Mouse (Mus musculus) retina, embryonic 14.5 days (tissue): ENCODE data around the gene Msi2.

Experiments
- DNase-seq: peaks from one replicate; pipeline ENCODE4 v3.0.0-alpha.2; 2015; ENCODE audit warnings: low spot score

Msi2 gene

DNA sequence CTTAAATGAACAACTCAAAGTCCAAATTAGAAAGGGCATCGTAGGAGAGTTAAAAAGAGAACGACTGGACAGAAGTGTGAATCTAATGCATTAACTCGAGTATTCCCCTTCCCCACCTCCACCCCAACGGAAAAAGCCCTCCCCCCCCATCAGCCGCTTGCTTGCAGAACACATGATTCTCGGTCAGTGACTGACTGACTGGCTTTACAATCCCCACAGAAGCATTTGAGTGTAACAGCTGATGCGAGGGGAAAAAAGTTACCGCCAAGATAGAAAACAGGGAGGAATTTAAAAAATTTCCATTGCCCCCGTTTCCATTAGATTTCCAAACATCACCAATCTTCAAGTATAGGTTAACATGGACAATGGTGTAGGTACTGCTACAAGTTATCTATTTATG is 4.8 kb downstream of the Msi2 start:
- peak; percentile 23 for DNase-seq

DNA sequence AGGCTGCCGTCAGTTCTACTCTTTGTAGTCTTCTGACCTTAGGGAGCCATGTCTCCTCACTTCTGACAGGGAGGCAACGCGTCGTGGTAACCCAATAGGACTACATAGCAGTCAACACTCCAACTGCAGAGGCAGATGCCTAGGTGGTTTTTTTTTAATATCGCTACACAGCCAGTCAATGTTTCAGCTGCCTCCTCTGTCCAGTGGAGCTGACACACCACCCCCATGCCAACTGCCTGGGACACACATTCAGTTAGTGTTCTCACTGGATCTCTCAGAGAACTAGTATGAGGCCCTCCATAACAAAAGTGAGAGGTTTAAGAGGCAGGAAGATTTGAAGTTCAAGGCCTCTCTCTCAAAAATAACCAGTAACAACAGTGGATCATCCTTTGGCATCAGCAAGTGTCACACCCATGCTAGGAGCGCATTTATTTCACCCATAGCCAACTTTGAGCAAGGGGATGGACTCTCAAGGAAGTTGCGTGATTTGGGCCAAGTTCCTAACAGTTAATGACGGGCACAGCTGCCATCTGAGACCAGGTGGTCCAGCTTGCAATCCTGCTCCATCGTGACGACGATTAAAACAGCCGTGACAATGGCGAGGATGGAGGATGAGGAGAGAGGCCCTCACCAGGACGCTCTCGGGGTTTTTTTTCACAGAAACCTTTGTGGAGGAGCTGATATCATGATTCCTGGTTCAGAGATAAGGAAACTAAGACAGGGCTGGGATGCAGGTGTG is 8.3 kb downstream of the Msi2 start:
- DNase-seq: peak; percentile 8

DNA sequence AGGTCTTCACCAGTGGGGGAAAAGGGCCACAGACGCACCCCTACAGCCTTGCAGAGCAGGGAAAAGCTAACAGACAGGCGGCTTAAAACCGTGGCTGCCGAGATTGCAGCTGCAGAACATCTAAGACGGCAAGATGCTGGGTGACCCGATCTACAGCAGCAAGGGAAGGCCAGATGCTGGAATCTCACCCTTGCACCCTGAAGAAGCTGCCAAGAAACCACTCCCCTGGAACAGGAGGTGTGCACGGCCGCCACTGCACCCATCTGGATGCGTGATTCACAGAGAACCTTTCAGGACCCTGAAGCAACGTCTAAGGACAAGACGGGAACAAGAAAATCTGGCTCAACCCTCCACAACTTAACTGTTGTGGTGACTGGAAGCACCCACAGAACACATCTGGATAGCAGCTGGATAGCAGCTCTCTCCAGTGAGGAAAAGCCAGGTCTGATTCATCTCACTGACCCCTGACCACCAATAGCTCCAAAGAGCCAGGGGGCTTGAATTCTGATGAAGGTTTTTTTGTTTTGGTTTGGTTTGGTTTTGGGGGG is 11.0 kb downstream of the Msi2 start:
- DNase-seq: peak; percentile 5

DNA sequence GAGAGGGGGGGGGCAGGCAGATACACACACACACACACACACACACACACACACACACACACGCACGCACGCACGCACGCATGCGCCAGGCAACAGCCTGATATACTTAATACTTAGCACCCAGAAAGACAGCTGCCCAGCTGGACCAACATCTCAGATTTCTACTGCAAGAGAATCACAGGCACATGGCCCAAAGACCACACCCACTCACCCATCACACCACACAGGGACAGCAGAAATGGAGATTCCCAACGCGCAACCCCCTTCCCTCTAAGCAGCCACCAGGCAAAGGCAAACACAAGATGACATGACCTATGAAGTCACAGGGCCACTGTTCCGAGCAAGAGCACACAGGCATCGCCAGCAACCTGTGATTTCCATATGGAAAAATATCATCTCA is 13.6 kb downstream of the Msi2 start:
- no peak for DNase-seq

DNA sequence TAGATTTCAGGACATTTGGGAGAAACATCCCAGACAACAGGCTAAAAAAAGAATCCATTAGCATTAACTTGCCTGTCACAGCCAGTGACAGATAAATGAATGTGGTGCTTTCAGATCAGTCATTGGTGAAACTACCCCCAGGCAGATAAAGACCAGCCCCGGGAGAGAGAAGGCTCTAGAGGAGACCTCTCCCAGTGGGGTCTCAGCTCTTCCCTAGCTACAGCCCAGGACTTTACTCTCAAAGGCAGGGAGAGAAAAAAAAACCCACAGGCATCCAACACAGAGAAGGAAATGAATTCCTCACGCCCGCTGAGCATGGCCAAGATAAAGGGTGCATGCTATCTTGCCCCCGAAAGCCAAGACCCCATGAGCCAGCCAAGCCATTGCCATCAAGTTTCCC is 15.1 kb downstream of the Msi2 start:
- DNase-seq: no peak

DNA sequence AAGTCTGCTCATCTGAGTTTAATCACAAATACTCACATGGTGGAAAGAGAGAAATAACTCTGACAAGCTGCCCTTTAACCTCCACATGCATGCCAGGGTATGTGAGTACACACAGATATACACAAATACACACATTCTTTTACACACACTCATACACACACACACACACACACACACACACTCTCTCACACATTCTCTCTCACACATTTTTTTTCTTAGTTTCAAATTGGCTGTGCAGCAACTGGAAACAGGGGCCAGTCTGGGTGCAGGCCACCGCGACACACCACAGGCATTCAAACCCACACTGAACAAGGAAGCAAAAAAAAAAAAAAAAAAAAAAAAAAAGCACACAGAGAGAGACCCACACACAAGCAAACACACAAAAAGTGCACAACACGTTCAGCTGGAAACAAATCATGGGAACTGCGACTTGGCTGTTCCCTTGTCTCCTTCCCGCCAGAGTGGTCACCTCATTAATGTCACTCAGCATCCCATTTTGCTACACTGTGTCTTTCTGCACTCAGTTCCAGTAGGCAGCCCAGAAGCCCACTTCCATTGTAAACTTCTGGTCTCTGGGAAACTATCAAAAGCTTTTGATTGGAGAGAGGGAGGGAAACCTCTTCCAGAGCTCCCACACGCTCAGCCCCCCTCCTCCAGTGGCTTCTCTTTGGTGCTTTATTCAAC is 16.2 kb downstream of the Msi2 start:
- peak; percentile 60 for DNase-seq

DNA sequence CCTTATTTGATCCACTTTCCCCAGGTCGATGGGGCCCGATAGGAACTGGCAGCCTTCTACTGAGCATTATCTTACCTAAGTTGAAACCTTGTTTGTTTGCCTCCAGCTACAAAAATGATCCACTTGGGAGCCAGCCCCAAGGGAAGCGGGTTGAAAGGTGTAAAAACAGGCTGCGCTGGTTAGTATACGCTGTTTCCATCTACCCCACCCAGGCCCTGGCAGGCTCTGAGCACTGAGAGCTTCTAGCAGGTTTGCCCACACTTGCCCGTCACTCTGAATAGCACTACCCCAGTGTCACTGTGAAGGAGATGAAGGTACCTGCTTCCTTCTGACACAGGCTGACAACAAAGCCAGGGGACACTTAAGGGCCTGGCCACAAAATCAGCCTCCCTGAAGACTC is 17.3 kb downstream of the Msi2 start:
- DNase-seq: no peak

DNA sequence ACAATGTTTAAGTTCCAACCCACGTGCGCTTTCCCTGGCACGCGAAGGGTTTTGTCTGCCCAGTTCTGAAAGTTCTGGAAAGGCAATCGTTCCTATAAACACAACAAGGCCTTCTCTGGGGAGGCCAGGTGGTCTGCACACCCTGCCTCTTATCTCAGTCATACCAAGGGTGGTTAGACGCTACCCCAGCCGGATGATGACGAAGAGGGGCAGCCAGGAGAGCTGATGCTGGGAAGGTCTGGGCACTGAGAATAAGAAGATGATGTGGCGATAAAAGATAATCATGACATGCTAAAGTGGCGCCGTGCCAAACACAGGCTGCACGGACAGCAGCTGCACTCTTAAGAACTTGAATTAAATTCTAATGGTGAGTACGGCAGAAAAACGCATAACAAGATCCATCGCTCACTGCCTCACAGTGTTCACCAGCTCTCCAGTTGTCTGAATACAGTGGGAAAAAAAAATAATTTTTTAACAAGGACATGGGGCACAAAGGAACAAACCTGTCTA is 18.1 kb downstream of the Msi2 start:
- DNase-seq: no peak

DNA sequence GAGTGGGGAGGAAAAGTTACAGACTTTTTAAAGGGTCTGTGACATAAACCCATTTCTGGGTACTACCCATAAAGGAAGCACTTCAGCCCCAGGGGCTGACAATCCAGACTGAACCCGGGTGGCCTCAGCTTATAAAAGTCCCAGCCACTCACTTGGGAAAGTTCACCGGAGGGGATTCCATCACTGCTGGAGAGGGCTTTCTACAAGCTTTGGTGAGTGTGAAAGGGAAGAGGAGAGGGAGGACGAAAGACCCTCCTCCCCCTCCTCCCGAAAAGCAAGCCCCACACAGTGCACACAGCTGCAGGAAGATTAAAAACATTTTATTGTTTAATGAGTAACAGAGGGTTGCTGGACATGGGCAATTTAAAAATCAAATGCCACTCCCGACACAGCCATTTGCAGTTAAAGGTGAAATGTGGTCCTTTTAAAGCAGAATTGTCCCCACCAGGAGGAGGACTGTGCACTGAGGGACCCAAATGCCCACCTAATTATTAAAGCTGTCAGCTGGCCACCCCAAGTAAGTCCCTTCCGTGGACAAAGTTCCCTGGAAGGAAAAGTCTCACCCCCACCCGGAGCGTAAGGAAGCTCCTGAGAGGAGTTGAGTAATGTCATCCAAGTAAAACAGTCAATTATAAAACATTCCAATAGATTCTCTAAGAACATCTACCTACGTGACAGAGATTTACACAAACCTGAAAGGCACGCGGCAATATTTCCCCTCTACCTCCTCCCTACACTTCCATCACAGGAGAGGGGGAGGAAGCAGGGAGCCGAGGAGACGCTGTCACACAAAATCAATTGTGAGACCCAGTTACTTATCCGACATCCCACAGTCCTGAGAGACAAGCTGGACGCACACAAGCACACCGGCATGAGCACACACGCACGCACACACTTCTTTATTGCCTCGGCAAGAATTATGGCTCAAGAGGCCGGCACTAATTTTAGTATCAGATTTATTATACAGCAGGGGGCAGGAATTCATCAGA is 24.1 kb downstream of the Msi2 start:
- DNase-seq: no peak

DNA sequence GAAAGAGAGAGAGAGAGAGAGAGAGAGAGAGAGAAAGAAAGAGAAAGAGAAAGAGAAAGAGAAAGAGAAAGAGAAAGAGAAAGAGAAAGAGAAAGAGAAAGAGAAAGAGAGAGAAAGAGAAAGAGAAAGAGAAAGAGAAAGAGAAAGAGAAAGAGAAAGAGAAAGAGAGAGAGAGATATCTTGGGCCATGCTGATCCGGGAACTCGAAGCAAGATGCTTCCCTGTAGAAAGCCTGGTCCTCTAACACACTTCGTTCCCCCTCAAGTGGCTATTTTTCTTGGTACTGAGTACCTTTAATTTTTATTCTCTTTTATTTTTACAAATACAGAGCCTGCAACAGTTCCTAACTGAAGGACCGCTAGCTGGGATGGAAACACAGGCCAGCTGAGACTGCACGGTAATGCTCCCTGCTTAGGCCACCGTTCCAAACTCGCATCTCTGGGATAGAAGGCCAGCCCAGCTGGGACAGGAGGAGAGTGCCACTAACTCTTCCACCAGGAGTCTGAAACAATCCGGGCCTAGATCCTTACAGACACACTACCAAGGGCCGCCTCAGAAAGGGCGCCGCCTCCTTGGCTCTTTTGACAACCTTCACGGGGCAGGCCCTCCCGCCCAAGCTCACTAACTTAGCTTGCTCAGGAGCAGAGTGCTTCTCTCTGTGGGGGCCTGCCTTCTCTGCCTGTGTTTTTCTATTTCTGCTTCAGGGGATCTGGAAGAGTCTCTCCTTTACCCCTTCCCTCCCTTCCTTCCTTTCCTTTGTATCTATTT is 25.1 kb downstream of the Msi2 start:
- DNase-seq: no peak

DNA sequence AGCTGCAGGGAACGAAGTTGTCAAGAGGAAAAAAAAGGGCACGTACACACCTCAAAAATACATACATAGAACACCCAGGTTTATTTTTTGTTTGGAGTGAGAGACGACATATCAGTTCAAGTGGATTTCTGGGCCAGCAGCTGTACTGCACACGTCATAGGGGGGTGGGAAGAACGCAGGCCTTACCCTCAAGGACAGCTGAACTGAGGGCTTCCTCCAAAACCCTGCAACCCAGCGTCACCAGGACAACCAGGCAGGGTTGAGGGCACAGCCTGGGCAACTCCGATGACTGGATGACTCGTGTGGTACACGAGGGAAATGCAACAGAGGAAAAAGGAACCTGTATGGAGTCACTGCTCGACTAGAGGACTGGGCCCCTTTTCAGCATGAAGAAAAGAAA is 25.9 kb downstream of the Msi2 start:
- no peak for DNase-seq

DNA sequence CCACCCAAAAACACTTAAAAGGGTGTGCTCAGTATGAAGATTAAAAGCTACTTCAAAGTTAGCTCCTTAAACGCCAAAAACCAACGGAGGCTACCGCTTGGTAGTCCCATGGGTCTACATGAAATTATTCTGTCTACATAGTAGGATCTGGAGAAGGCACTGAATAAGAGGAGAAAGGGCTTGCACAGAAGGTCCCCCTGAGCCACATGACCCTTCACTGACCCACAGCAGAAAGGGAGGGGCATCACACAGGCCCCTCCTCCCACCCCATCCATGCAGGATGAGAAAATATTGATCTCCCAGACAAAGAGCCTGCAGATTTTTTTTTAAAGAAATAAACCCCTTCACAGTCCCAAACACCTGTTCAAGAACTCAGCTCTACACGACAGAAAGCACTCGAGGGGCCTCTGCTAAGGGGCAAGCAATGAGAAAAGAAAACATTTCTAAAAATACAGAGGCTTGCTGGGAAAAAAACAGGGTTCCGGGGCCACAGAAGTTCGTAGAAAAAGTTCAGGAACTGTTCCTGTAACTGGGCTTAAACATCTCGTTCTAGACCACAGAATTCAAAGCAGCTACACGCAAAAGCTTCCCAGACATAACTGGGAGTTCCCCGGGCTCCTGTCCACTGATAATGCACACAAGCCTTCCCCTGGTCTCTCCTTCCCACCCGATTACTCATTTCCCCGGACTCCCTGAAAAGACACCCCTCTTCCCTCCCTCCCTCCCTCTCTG is 27.6 kb downstream of the Msi2 start:
- DNase-seq: peak; percentile 63

DNA sequence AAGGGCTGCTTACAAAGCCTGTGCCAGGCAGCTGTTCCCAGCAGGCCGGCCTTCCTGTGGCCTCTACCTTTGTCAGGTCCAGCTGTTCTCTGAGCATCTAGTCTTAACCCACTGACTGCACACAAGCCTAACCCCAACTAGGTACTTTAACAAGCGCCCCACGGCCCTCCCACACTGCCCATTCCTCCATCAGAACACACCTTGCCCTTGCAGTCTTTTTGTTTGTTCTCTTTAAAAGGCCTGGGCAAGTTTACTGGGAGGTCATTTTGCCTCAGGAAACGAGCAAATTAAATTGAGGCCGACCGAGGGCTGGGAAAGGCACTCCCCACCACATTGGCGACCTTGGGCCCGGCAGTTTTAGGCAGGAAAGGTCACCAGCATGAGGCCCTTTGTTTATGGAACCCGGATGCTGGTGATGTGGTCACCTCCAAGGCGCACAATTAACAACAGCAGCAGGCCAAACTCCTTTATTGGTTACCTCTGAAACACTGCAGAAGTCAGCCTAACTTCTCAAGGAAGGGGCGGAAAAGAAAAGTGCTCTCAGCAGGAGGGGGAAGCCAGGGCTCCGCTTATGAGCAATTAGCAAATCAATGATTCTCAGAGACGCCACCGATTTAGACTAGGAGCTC is 28.4 kb downstream of the Msi2 start:
- peak; percentile 60 for DNase-seq

DNA sequence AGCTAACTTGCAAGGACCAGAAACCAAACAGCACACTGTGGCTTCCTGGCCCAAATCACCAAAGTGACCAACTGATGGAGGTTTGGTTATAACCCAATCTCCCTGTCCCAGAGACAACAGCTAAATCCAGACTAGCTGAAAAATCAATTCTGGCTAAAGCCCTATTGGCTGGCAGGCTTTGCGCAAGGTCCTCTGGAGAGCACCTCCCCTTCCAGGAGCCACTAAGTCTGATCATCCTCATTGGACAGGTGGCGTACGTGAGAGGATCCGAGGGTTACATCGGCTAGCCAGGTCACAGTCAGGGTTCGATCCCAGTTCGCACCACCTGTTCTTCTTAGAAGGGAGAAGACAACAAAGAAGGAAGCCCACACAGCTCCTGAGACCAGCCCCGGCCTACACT is 29.7 kb downstream of the Msi2 start:
- DNase-seq: no peak

DNA sequence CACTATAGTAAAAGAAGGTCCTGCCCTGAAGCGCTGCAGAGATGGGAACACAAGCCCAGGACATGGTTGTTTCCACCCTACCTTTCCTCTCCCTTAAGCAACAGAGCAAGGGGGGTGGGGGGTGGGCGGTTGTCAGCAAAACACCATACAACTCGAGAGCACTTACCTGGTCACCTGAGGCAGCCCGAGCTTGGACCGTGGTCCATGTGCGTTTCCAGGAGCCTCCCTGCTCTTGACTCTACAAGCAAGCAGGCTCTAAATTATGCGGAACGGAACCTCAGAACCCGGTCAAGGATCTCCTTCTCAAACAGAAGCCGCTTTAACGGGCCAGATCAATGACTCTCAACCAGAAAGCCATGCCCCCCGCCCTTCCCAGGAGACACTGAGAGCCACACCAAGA is 30.6 kb downstream of the Msi2 start:
- DNase-seq: no peak

DNA sequence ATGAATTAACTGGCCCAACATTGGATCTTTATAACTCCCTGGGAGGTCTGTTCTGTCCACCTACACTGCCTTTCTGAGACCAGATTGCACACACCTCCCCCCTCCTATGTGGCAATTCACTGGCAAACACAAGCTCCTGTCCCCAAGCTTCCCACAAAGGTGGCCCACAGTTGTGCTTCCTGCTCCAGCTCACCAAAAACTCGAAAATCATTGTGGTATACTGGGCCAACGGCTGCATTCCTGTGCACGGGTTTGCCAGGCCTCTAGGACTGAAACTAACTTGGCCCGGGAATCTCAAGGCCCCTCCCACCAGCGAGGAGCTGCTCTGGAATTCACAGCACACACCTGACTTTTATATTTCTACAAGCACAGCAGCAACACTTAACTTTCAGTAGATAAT is 31.3 kb downstream of the Msi2 start:
- DNase-seq: no peak

DNA sequence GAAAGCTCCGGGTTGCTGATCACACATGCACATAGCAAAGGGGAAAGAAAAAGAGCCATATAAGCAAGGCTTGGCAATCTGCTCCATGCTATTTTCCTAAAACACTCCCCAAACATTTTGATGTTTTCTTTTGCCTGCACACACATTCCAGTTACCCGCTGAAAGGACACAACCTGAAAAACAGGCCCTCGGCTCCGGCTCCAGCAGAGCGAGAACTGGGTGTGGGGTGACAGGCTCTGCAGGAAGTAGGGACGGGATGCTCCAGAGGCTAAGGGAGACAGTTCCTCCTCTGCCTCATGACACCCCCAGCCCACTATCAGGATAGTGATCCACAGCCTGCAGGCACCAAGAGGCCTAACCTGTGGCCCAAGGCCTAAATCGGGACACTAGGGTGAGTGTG is 32.3 kb downstream of the Msi2 start:
- no peak for DNase-seq

DNA sequence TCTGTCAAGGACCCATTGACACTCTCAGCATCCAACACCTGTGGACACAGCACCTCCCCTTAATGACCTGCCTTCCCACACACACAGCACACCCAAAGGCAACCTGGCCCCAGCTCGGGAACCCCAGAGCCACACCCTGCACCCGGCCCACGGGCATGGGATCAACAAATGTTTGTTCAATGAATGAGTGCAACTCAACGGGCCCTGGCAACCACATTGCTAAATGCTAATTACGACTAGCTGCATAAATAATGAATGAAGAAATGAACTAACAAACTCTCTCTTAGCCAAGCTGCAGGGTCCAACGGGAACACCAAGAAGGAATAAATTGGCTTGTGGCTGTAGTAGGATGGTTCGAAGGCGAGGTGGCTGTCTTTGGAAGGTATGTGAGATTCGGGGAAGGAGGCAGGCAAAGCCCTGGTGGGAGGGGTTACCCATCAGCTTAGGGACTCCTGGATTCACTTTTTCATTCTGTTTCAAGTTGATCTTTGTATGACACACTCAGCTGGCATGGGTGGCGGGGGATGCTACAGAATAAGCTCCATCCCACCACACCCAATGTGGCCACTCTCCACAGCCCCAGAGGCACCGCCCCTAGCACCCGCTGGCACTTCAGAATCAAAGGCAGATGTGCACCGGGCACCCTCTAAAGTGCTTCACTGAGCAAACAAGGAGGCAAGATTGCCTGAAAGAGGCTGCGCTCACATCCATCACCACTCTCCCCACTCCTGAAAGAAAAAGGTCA is 35.1 kb downstream of the Msi2 start:
- no peak for DNase-seq

DNA sequence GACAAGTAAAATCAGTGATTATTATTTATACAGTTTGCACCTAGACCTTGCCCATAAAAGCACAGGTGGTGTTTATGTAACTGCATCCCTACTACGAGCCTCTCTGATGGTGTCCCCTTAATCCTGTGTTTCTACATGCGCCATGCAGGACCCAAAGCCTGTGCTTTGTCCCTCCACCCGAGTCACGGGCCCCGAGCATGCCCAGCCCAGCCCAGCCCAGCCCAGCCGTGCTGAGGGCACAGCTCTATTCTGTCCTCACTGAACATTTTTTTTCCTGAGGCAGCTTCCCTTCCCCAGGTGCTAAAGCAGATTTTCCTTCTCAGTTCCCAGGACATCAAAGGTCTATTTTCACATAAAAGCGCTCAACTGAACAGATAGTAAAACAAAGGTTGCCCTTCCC is 41.0 kb downstream of the Msi2 start:
- no peak for DNase-seq

DNA sequence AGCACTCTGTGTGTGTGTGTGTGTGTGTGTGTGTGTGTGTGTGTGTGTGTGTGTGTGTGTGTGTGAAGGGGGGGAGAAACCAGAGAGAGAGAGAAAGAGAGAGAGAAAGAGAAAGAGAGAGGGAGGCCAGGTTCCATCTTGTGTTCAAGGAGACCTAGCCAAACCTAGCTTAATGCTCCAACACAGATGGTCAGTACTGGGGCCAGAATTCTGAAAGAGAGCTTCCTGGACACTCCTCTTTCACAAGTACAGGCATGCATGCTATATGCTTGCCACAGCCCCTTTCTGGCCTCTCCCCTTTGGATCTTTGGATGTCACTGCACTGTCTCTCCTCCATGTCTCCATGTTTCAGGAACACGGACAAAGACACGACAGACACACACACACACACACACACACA is 41.7 kb downstream of the Msi2 start:
- DNase-seq: no peak
